Mouse (Mus musculus): ENCODE data around the gene Anxa4.

Anxa4 gene

GRCm38 (mm10) chr6:86752843-86753485 is 40.4 kb downstream of the Anxa4 start:
- no peak for DNase-seq (ENCODE audit: low read depth, low spot score)

DNA sequence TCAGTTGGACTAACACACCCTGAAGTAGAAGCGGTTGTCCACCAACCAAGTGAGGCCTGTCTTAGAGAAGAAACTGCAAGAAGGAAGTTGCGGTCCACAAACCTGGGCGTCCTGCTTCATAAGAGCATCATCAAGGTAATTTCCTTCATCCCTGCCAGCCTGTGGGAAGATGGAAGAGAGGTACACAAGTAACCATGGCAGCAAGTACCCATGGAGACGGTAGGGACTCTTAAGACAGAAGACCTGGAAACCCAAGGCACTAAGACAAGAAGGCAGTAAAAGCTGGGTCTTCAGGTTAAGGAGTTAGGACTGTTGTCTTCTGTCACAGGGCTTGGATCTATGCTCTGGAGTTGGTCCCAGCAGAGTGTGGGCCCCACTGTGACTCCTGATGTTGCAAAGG is 42.4 kb downstream of the Anxa4 start:
- DNase-seq (ENCODE audit: low read depth, low spot score) = no peak

- DNase-seq (ENCODE audit: low read depth, low spot score) = no peak
Measured at GRCm38 (mm10) chr6:86749817-86750216, 43.6 kb downstream of the Anxa4 start.

- DNase-seq (ENCODE audit: low read depth, low spot score) = peak; percentile 76
Measured at GRCm38 (mm10) chr6:86747171-86747570, 46.2 kb downstream of the Anxa4 start.

DNA sequence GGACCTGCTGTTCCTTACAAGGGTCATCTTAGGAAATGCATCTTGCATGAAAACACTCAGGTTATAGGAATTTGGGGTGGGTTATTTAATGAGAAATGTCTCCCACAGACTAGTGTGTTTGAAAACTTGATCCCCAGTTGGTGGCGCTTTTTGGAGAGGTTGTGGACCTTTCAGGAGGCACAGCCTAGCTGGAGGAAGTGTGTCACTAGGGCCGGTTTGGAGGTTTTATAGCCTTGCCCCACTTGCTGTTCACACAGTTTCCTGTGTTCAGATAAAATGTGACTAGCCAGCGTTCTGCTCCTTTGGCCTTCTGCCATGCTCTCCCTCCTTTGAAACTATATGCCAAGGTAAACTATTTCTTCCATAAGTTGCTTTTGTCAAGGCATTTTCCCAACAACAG is 52.7 kb downstream of the Anxa4 start:
- DNase-seq (ENCODE audit: low read depth, low spot score) = no peak

DNA sequence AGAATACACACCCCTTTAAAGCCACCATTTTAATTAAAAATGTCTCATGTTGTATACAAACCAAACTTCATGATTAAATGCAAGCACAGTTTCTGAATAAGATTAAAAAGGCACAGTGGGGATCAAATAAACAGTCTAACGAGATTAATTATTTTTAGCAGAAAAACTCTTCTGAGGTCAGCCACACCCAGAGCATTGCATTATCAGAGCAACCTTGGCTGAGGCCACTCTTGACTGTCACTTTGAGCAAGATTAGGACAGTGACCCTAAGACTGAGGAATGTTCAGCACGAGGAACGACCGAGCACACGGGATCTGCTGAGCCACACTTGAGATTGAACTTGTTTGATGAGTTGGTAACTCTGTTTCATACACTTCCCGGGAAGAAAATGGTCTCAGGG is 56.6 kb downstream of the Anxa4 start:
- no peak for DNase-seq (ENCODE audit: low read depth, low spot score)

DNA sequence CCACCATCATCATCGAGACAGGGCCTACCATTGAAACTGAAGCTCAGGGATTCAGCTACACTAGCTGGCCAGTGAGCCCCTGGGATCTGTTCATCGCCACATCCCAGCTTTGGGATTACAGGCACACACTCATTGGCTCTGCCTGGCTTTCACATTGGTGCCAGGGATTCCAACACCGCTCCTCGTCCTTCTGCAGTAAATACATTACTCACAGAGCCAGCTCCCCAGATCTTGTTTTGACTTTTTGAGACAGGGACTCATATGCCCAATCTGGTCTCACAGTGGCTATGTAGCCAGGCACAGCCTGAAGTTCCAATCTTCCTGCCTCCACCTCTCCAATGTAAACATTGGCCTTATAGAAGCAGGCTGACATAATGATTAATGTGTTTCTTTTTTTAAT is 57.1 kb downstream of the Anxa4 start:
- no peak for DNase-seq (ENCODE audit: low read depth, low spot score)

DNA sequence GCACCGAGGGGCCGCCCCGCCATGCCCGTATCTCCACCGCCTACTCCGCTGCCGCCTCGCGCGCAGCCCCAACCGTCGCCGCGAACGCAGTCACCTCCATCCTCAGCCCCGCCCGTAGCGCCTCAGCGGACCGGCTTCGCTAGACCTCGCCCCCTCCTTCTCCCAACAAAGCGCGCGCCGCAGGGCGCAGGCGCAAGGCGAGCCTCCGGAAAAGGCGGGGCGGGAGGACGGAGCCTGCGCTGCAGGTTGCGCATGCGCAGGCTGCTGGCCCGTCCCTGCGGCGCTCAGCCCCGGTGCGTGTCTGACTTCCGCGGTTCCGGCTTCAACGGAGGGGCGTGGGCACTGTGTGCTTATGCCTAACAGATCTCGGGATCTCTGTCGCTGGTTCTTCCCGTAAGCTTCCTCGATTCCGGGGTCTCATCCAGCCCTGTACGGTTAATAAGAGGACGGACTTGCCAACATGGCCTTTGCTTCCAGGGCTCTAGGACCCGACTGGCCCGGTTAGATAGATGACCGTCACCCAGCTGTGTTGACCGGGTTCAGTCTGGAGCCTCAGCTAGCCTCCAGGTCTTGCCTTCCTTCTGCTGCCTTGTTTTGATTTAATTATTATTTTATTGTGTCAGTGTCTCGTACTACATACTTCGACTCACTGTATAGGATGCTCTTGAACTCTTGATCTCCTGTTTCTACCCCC is 60.1 kb downstream of the Anxa4 start, which contains the start of gene Gmcl1:
TSS of gene Gmcl1 (minus strand) at position 201 of the 694 bp plus-strand sequence.
- DNase-seq (ENCODE audit: low read depth, low spot score) = peak; percentile 99

DNA sequence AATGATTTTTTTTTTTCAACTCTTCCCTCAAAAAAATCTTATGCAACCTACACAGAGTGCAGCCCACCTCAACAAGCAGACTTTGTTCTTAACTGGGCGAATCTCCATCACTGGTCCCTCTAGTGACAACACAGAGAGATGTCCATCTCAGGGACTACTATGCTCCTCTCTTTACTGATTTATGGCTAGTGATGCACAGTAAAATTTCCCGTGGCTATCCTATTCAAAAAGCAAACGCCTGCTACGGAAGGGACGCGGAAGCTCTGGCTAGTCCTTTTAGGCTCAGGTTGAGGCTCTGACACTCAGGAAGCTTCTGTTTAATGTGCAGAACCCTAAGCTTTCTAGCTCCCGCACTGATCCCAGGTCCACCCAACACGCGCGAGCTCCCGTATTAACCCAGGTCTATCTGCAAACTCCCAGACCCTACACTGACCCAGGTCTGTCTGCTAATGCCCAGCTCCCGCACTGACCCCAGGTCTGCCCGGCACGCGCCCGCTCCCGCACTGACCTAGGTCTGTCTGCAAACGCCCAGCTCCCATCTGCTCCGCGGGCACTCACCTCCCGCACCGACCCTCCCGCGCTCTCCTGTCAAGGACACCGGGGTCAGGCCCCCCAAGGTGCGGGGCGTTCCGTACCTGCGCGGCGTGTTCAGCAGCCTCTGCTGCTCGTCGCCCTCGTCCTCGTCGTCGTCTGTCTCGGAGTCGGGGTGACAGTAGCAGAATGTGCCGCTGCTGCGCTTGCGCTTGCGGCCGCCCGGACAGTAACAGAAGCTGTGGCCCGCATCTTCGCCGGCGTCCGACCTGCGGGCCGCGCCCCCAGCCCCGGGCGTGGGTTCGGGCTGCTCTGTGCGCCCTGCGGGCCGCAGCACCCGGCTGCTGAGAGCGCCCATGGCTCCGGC is 60.9 kb downstream of the Anxa4 start:
- DNase-seq (ENCODE audit: low read depth, low spot score) = peak; percentile 37

GRCm38 (mm10) chr6:86728711-86729110 is 64.7 kb downstream of the Anxa4 start:
- no peak for DNase-seq (ENCODE audit: low read depth, low spot score)

- DNase-seq (ENCODE audit: low read depth, low spot score) = no peak
Measured at GRCm38 (mm10) chr6:86721977-86722376, 71.4 kb downstream of the Anxa4 start.

DNA sequence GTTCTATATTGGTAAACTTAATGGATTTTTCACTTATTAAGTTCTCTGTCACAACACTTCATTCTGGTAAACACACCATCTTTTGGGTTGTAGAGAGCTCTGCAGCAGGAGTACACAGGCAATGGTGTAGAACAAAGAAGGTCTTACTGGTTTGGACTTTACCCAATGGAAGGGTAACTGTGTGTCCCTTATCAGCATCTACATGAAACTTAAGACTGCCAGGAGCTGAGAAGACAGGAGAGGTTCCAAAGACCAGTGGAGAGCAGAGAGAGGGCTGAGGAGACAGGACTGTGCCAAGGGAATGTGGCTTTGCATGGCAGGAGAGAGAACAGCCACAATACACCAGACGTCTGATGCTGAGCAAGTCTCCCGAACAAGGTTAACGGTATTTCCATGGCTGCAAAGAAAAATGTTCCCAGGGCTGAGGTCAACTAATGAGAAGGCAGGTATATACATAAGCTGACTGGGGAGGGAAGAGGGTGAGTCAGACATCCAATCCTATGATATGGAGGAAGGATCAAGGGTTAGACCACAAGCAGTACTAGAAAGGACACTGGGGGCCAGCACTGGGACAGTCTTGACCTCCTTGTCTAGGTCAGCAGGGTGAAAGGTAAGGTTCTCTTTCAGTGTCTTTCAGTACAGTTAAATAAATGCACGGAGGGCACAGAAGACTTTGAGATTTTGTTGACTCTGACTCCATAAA is 85.2 kb downstream of the Anxa4 start:
- no peak for DNase-seq (ENCODE audit: low read depth, low spot score)

DNA sequence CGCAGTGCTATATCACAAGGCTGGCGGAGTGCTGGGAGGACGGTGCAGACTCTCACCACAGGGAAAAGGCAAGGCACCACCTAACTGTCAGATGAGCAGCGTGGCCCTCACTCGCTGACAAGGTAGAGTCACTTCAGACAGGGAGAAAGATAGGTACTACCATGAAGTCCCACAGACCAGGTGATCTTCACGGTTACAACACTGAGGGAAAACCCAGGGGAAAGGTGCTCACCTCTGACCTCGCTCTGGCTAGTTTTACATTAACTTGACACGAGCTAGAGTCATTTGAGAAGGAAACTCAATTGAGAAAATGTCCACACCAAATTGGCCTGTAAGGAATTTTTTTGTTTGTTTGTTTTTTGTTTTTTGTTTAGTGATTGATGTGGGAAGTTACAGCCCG is 90.8 kb downstream of the Anxa4 start:
- DNase-seq (ENCODE audit: low read depth, low spot score) = no peak

DNA sequence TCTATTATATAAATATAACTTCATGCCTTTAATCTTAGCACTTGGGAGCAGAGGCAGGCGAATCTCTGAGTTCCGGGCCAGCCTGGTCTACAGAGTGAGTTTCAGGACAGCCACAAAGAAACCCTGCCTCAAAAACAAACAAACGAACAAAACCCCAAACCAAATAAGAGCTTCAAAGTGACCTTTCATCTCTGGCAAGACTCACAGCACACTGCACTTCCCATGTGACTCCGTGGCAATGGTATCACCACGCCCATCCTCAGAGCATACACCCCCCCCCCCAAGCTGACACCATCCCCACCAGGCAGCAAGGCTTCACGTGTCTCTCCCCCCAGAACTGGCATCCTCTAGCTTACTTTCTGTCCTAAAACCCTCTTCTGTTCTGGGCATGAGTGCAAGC is 95.5 kb downstream of the Anxa4 start:
- DNase-seq (ENCODE audit: low read depth, low spot score) = no peak

DNA sequence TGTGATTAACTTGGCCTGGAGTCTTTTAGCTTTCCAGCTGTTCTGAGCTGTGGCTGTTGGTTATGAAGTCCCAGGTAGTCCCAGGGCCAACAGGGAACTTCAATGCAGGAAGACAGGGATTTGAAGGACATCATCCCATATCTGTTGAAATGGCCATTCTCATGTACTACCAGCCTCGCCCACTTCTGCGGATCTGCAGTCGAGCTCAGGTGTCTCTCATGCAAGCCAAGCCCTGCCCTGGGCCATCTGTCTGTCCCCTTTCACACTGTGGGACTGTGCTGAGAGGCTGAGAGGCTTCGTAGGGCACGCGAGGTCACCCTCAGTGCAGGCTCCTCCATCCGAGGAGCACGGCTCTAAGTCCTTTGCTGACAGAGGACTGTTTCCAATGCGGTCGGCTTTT is 97.2 kb downstream of the Anxa4 start:
- DNase-seq (ENCODE audit: low read depth, low spot score) = no peak

- peak; percentile 87 for DNase-seq (ENCODE audit: low read depth, low spot score)
Measured at GRCm38 (mm10) chr6:86694465-86694864, 98.9 kb downstream of the Anxa4 start.

DNA sequence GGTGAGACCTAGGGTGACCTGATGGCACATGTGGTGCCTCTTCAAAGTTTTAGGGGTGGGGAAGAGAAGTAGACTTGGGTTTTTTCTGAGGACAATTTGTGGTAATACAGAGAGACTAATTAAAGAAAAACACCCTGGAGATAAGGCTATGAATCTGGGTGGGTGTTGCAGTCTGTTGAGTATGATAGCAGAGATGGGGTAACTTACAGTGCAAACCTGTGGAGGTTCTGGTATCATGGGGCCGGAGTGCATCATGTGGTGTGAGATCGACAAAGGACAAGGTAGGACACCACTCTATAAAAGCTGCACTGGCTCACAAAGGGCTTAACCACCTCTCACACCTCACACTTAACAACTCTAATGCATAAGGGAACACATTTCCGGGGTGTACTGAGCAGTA is 103.7 kb downstream of the Anxa4 start:
- no peak for DNase-seq (ENCODE audit: low read depth, low spot score)

- DNase-seq (ENCODE audit: low read depth, low spot score) = no peak
Measured at GRCm38 (mm10) chr6:86686971-86687370, 106.4 kb downstream of the Anxa4 start.
